Mouse (Mus musculus): ENCODE results near the gene Fgd2. TPM values are rescaled to one million over a fixed set of nuclear protein-coding genes. Genes with fewer than 3 reads are reported as not detected.
"Not testable (repeated sequence)": the region's sequence is repeated elsewhere in the genome, so short reads cannot be mapped to it uniquely, and the experiment has no call there.

Fgd2 gene
- polyA plus RNA-seq, 1 experiment from 2014 or later: 8.4 TPM

DNA sequence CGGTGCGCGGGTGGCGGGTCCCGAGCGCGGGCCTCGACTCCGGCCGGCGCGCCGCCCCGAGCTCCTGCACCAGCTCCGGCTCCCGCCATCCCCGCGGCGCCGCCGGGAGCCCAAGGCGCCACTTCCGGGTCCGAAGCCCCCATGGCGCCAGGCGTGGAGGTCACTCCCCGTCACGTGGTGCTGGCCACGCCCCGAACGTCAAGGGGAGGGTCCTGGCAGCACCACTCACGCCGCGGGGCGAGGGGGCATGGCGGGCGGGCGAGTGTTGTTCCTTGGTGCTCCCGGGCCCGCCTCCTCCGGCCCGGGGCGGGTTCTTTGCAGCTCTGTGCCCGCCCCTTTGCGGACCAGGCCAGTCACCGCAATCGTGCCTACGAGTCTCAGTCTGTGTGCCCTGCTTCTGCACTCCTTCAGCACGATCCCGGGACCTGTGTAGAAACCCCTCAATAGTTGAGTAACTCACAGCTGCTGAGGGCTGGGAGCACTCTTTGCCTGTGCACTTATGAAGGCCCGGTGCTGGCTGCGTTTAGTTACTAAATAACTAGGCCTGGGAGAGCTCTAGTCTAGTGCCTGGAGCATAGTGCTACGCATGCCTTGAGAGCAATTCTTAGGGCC lies 13.0 kb upstream of the Fgd2 start, which contains the start of gene Mtch1:
Mtch1 (minus strand) TSS at position 290 of the 612 bp plus-strand sequence.
- Histone ChIP-seq H3K9ac (replicated peaks; ENCODE audit: low read depth, low read length) (peak within 1 kb of the TSS; percentile 92), H3K4me2 (replicated peaks; ENCODE audit: low read depth, low read length) (peak within 1 kb of the TSS; percentile 78), H3K36me3 (ENCODE audit: control insufficient read depth, insufficient read depth, low read length) (peaks cover 8% of the 10 kb centered on the region; the same call in 1 of the 2 replicates), H3K4me1 (ENCODE audit: control insufficient read depth, insufficient read depth, low read length) (peaks cover 15% of the 10 kb centered on the region; the same call in 1 of the 2 replicates), H3K27ac (ENCODE audit: low read length) (peak within 1 kb of the TSS; percentile 94), H3K27me3 (ENCODE audit: control insufficient read depth, insufficient read depth, low read length) (no peaks in the 10 kb centered on the region), H3K4me3 (ENCODE audit: low read depth, low read length) (peak within 1 kb of the TSS; percentile 93), H3K9me3 (ENCODE audit: control insufficient read depth, low read depth, low read length) (no peaks in the 10 kb centered on the region)
- under 1% methylated on average over 46 of the region's 53 CpGs for WGBS
- peak; percentile 97 for ATAC-seq (ENCODE audit: insufficient number of reproducible peaks, insufficient read depth, low FRiP score, low read depth)

DNA sequence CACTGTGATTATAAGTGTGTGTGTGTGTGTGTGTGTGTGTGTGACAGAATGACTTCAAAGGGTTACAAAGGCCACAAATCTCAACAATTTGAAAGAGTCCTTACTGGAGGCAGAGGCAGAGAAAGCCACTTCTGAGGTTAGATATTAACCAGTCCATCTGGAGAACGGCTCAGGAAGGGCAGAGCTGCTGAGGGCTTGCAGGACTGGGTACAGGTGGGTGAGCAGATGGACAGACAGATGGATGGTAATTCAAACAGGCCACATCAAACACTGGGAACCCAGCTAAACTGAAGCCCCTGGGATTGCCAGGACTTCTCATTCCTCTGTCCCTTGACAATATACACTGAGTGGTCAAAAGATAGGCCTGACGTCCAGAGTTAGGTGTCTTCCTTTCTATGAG lies 11.7 kb upstream of the Fgd2 start:
- H3K9me3 ChIP-seq (ENCODE audit: control insufficient read depth, low read depth, low read length): no peaks in the 10 kb centered on the region
- peaks cover 3% of the 10 kb centered on the region; the same call in 1 of the 2 replicates for H3K36me3 ChIP-seq (ENCODE audit: control insufficient read depth, insufficient read depth, low read length)
- 70% methylated on average over 2 of the region's 2 CpGs for WGBS
- no peak overlapping the region for H3K4me2 ChIP-seq (replicated peaks; ENCODE audit: low read depth, low read length)
- H3K27me3 ChIP-seq (ENCODE audit: control insufficient read depth, insufficient read depth, low read length): no peaks in the 10 kb centered on the region
- no peak overlapping the region for H3K27ac ChIP-seq (ENCODE audit: low read length)
- no peak overlapping the region for H3K9ac ChIP-seq (replicated peaks; ENCODE audit: low read depth, low read length)
- no peak overlapping the region for H3K4me3 ChIP-seq (ENCODE audit: low read depth, low read length)
- peaks cover 15% of the 10 kb centered on the region; the same call in 1 of the 2 replicates for H3K4me1 ChIP-seq (ENCODE audit: control insufficient read depth, insufficient read depth, low read length)
- ATAC-seq (ENCODE audit: insufficient number of reproducible peaks, insufficient read depth, low FRiP score, low read depth): no peak

DNA sequence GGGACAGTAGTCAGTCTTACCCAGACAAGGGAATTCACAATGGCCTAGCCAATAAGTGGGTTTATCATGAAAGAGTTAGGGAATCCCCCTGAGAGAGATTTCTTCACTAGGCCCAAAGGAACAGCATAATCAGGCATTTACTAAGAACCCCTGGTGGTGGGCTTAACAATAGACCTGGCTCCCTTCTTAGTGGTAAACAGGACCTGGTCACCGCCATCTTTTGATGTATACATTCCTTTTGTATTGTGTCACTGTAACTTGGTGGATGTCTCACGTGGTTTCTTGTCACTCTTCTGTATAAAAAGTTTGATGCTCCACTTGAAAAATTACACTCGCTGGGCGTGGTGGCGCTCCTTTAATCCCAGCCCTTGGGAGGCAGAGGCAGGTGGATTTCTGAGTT lies 9.7 kb upstream of the Fgd2 start:
- not testable (repeated sequence) for ATAC-seq (ENCODE audit: insufficient number of reproducible peaks, insufficient read depth, low FRiP score, low read depth); H3K36me3 ChIP-seq (ENCODE audit: control insufficient read depth, insufficient read depth, low read length); H3K9me3 ChIP-seq (ENCODE audit: control insufficient read depth, low read depth, low read length); H3K9ac ChIP-seq (replicated peaks; ENCODE audit: low read depth, low read length); H3K4me3 ChIP-seq (ENCODE audit: low read depth, low read length); H3K27me3 ChIP-seq (ENCODE audit: control insufficient read depth, insufficient read depth, low read length); H3K4me2 ChIP-seq (replicated peaks; ENCODE audit: low read depth, low read length); H3K27ac ChIP-seq (ENCODE audit: low read length)
- peaks cover 17% of the 10 kb centered on the region for H3K4me1 ChIP-seq (ENCODE audit: control insufficient read depth, insufficient read depth, low read length)
- 77% methylated on average over 5 of the region's 5 CpGs for WGBS

DNA sequence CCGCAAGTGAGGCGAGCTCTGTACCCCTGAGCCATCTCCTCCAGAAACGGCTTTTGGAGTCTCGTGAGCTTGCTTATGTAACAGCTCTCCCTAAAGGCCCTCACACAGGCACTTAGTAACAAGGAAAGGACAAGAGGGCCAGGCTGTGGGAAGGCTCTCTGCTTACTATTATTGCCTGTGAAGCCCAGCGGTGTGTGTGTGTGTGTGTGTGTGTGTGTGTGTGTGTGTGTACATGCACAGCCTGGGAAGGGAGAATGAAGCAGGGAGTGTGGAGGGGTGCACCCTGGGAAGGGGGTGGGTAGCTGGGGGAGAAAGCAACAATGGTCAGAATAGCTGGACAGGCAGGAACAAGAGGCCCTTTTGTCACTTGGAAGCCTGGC lies 5.3 kb upstream of the Fgd2 start:
- H3K4me3 ChIP-seq (ENCODE audit: low read depth, low read length): no peak overlapping the region
- H3K36me3 ChIP-seq (ENCODE audit: control insufficient read depth, insufficient read depth, low read length): no peaks in the 10 kb centered on the region
- no peaks in the 10 kb centered on the region for H3K9me3 ChIP-seq (ENCODE audit: control insufficient read depth, low read depth, low read length)
- peaks cover 21% of the 10 kb centered on the region for H3K4me1 ChIP-seq (ENCODE audit: control insufficient read depth, insufficient read depth, low read length)
- H3K27me3 ChIP-seq (ENCODE audit: control insufficient read depth, insufficient read depth, low read length): no peaks in the 10 kb centered on the region
- peak overlapping the region; percentile 47; the same call in 1 of the 2 replicates for H3K4me2 ChIP-seq (replicated peaks; ENCODE audit: low read depth, low read length)
- H3K27ac ChIP-seq (ENCODE audit: low read length): peak overlapping the region; percentile 96
- ATAC-seq (ENCODE audit: insufficient number of reproducible peaks, insufficient read depth, low FRiP score, low read depth): peak; percentile 47; the same call in 1 of the 2 replicates
- peak overlapping the region; percentile 18; the same call in 1 of the 2 replicates for H3K9ac ChIP-seq (replicated peaks; ENCODE audit: low read depth, low read length)
- WGBS: 35% methylated on average over 5 of the region's 5 CpGs

DNA sequence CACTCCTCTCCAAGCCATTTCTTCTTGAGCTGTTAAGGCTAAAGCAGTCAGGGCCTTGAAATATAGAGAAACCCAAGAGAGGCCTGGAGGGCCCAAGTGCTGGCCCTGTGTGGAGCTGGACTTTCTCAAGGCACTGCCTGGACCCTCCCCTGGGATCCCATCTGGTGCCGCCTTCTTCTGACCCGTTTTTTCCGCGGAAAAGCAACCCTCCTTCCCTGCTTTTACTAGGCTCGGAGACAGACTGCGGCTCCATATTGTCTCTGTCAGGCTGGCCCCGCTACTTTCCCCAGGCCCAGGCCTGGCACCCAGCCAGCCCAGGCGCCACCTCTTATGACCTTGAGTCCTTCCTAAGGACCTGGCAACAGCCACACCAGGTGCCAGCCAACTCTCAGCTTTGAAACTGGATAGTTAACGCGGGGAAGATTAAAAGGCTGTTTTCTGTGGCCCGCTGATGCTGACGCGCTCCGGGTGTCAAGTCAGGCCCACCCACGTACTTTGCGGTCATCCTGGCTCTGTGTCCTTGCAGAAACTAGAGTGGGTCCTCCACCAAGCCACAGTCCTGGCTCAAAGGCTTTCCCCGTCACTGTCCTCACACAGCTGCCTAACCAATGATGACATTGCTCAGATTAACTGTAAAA lies 4.8 kb upstream of the Fgd2 start:
- Histone ChIP-seq H3K9me3 (ENCODE audit: control insufficient read depth, low read depth, low read length) (no peaks in the 10 kb centered on the region), H3K36me3 (ENCODE audit: control insufficient read depth, insufficient read depth, low read length) (no peaks in the 10 kb centered on the region), H3K4me1 (ENCODE audit: control insufficient read depth, insufficient read depth, low read length) (peaks cover 21% of the 10 kb centered on the region), H3K4me2 (replicated peaks; ENCODE audit: low read depth, low read length) (peak overlapping the region; percentile 47), H3K27me3 (ENCODE audit: control insufficient read depth, insufficient read depth, low read length) (no peaks in the 10 kb centered on the region), H3K4me3 (ENCODE audit: low read depth, low read length) (peak overlapping the region; percentile 22; the same call in 1 of the 2 replicates), H3K9ac (replicated peaks; ENCODE audit: low read depth, low read length) (peak overlapping the region; percentile 18; the same call in 1 of the 2 replicates), H3K27ac (ENCODE audit: low read length) (peak overlapping the region; percentile 96)
- ATAC-seq (ENCODE audit: insufficient number of reproducible peaks, insufficient read depth, low FRiP score, low read depth): peak; percentile 57
- WGBS: 11% methylated on average over 17 of the region's 17 CpGs

GRCm38 (mm10) chr17:29356479-29356856 lies 4.2 kb upstream of the Fgd2 start:
- H3K9ac ChIP-seq (replicated peaks; ENCODE audit: low read depth, low read length): peak overlapping the region; percentile 18; the same call in 1 of the 2 replicates
- under 1% methylated on average over 11 of the region's 11 CpGs for WGBS
- ATAC-seq (ENCODE audit: insufficient number of reproducible peaks, insufficient read depth, low FRiP score, low read depth): peak; percentile 88

GRCm38 (mm10) chr17:29356882-29357281 lies 3.8 kb upstream of the Fgd2 start:
- ATAC-seq (ENCODE audit: insufficient number of reproducible peaks, insufficient read depth, low FRiP score, low read depth): peak; percentile 5; the same call in 1 of the 2 replicates
- 7% methylated on average over 9 of the region's 9 CpGs for WGBS
- no peaks in the 10 kb centered on the region for H3K9me3 ChIP-seq (ENCODE audit: control insufficient read depth, low read depth, low read length)
- peak overlapping the region; percentile 22 for H3K4me3 ChIP-seq (ENCODE audit: low read depth, low read length)
- no peak overlapping the region for H3K9ac ChIP-seq (replicated peaks; ENCODE audit: low read depth, low read length)
- H3K36me3 ChIP-seq (ENCODE audit: control insufficient read depth, insufficient read depth, low read length): no peaks in the 10 kb centered on the region
- H3K27me3 ChIP-seq (ENCODE audit: control insufficient read depth, insufficient read depth, low read length): no peaks in the 10 kb centered on the region
- peak overlapping the region; percentile 96; the same call in 1 of the 2 replicates for H3K27ac ChIP-seq (ENCODE audit: low read length)
- H3K4me1 ChIP-seq (ENCODE audit: control insufficient read depth, insufficient read depth, low read length): peaks cover 21% of the 10 kb centered on the region
- peak overlapping the region; percentile 47 for H3K4me2 ChIP-seq (replicated peaks; ENCODE audit: low read depth, low read length)

More at GRCm38 (mm10) chr17:29356479-29356856, 4.2 kb upstream of the Fgd2 start:
- Histone ChIP-seq H3K4me3 (ENCODE audit: low read depth, low read length) (peak overlapping the region; percentile 22), H3K27me3 (ENCODE audit: control insufficient read depth, insufficient read depth, low read length) (no peaks in the 10 kb centered on the region), H3K9me3 (ENCODE audit: control insufficient read depth, low read depth, low read length) (no peaks in the 10 kb centered on the region), H3K4me2 (replicated peaks; ENCODE audit: low read depth, low read length) (peak overlapping the region; percentile 47), H3K27ac (ENCODE audit: low read length) (peak overlapping the region; percentile 96), H3K4me1 (ENCODE audit: control insufficient read depth, insufficient read depth, low read length) (peaks cover 21% of the 10 kb centered on the region), H3K36me3 (ENCODE audit: control insufficient read depth, insufficient read depth, low read length) (no peaks in the 10 kb centered on the region)

- no peaks in the 10 kb centered on the region for H3K36me3 ChIP-seq (ENCODE audit: control insufficient read depth, insufficient read depth, low read length)
- 69% methylated on average over 3 of the region's 3 CpGs for WGBS
- no peak overlapping the region for H3K4me2 ChIP-seq (replicated peaks; ENCODE audit: low read depth, low read length)
- no peaks in the 10 kb centered on the region for H3K27me3 ChIP-seq (ENCODE audit: control insufficient read depth, insufficient read depth, low read length)
- H3K4me3 ChIP-seq (ENCODE audit: low read depth, low read length): no peak overlapping the region
- peaks cover 21% of the 10 kb centered on the region for H3K4me1 ChIP-seq (ENCODE audit: control insufficient read depth, insufficient read depth, low read length)
- no peak overlapping the region for H3K9ac ChIP-seq (replicated peaks; ENCODE audit: low read depth, low read length)
- no peak for ATAC-seq (ENCODE audit: insufficient number of reproducible peaks, insufficient read depth, low FRiP score, low read depth)
- no peaks in the 10 kb centered on the region for H3K9me3 ChIP-seq (ENCODE audit: control insufficient read depth, low read depth, low read length)
- H3K27ac ChIP-seq (ENCODE audit: low read length): no peak overlapping the region
Measured at GRCm38 (mm10) chr17:29358928-29359327, 1.8 kb upstream of the Fgd2 start.

All from stomach, embryonic 14.5 days (tissue).